Mouse (Mus musculus) limb, embryonic 15.5 days (tissue): ENCODE results near the gene Gm20388. TPM values are rescaled to one million over a fixed set of nuclear protein-coding genes. Genes with fewer than 3 reads are reported as not detected.

Experiments used
- ATAC-seq: fragments of 200-750 bp; cut with Nextera tagmentation; 2 replicates; pipeline ENCODE4 v1.8.0; 2017; ENCODE audit warnings: low read depth, moderate TSS enrichment; ENCODE audit not compliant: insufficient number of reproducible peaks, low FRiP score, low TSS enrichment
- H3K27ac ChIP-seq: fragments of 300-500 bp; sonication (generic); 2 replicates; pipeline ENCODE4 v1.5.1; 2015; ENCODE audit warnings: moderate library complexity, mild to moderate bottlenecking, inconsistent platforms
- H3K27me3 ChIP-seq: fragments of 300-500 bp; sonication (generic); 2 replicates; pipeline ENCODE4 v1.6.1; 2015; ENCODE audit warnings: inconsistent platforms
- H3K36me3 ChIP-seq: fragments of 300-500 bp; sonication (generic); 2 replicates; pipeline ENCODE4 v1.6.1; 2015; ENCODE audit warnings: inconsistent platforms
- H3K4me1 ChIP-seq: fragments of 300-500 bp; sonication (generic); 2 replicates; pipeline ENCODE4 v1.6.1; 2015; ENCODE audit warnings: inconsistent platforms
- H3K4me2 ChIP-seq: fragments of 300-500 bp; sonication (generic); 2 replicates; pipeline ENCODE4 v1.6.1; 2015; ENCODE audit warnings: mild to moderate bottlenecking, inconsistent platforms
- H3K4me3 ChIP-seq: fragments of 300-500 bp; sonication (generic); 2 replicates; pipeline ENCODE4 v1.5.1; 2015; ENCODE audit warnings: mild to moderate bottlenecking, inconsistent platforms
- H3K9ac ChIP-seq: fragments of 300-500 bp; sonication (generic); 2 replicates; pipeline ENCODE4 v1.6.1; 2015; ENCODE audit warnings: inconsistent platforms
- H3K9me3 ChIP-seq: fragments of 300-500 bp; sonication (generic); 2 replicates; pipeline ENCODE4 v1.6.1; 2016; ENCODE audit warnings: inconsistent platforms
- WGBS: fragments of 180-500 bp; shearing (Covaris S2); methylation state at CpG from one replicate; pipeline ENCODE4 v1.1.7; 2015; 5-methylcytosine and 5-hydroxymethylcytosine counted together
- polyA plus RNA-seq: library from polyadenylated mRNA; unstranded; fragments of >200 nt; fragmentation: Nextera tagmentation; extraction: Ambion mirVana; gene quantifications from 2 replicates; pipeline ENCODE4 v1.2.1, GENCODE M21; 2015

The Gm20388 gene
- polyA plus RNA-seq, 1 experiment from 2014 or later, result 4.9 TPM

DNA sequence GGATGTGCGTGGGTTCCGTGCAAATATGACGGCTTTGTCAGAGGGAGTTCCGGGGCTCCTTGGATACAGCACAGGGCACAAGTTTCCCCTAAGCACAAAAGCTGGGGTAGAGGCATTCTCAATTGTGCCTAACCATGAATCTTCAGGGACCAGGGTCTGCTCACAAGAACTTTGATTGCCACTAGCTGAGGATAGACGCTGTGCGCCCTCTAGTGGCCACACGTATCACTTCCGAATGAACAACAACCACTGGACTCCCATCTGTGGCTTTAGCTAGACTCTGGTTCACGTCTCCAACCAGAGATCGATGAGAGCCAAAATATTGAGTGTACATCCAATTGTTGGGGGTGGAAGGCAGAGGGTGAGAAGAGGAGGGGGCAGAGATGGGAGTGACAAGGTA lies 2015.0 kb downstream of the Gm20388 start:
- H3K4me1 ChIP-seq, result peaks cover 9% of the 10 kb centered on the region; the same call in 1 of the 2 replicates
- no peaks in the 10 kb centered on the region for H3K27me3 ChIP-seq
- WGBS, result 31% methylated on average over 10 of the region's 10 CpGs
- ATAC-seq, result no peak
- no peak overlapping the region for H3K4me2 ChIP-seq
- no peaks in the 10 kb centered on the region for H3K36me3 ChIP-seq
- no peaks in the 10 kb centered on the region for H3K9me3 ChIP-seq
- no peak overlapping the region for H3K4me3 ChIP-seq
- no peak overlapping the region for H3K9ac ChIP-seq
- no peak overlapping the region for H3K27ac ChIP-seq

DNA sequence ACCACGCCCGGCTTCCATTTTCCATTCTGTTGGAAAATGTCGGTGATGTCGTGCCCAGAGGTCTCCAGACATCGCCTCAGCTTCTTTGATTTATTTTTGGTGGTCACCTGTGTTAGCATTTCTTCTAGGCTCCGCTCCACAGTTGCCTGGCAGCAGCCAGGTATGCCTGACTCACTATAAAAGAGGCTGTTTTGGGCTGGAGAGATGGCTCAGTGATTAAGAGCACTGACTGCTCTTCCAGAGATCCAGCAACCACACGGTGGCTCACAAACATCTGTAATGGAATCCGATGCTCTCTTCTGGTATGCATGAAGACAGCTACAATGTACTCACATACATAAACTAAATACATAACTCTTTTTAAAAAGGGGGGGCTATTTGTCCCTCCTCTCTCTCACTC lies 2015.6 kb downstream of the Gm20388 start:
- 57% methylated on average over 8 of the region's 8 CpGs for WGBS

DNA sequence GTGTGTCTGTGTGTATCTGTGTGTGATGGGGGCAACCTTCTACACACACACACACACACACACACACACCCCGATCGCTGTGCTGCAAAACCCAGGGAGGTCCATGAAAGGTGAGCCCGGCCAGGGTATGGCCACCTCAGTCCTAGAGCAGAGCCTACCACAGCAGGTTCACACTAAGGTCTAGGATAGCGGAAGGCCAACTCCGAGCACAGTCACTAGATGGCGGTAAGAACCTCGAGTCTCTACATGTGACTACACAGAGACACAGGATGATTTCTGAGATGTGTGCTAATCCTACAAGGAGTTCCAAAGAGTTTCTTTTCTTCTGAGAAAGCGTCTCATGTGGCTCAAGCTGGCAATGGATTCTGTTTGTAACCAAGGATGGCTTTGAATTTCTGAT lies 2016.7 kb downstream of the Gm20388 start:
- Histone ChIP-seq H3K36me3 (no peaks in the 10 kb centered on the region), H3K27ac (no peak overlapping the region), H3K4me2 (no peak overlapping the region), H3K4me3 (no peak overlapping the region), H3K4me1 (peaks cover under 1% of the 10 kb centered on the region; the same call in 1 of the 2 replicates), H3K9me3 (no peaks in the 10 kb centered on the region), H3K27me3 (no peaks in the 10 kb centered on the region), H3K9ac (no peak overlapping the region)
- ATAC-seq, result no peak
- 43% methylated on average over 8 of the region's 8 CpGs for WGBS

More for the DNA sequence above, 2015.6 kb downstream of the Gm20388 start:
- H3K9ac ChIP-seq, result no peak overlapping the region
- no peaks in the 10 kb centered on the region for H3K36me3 ChIP-seq
- H3K4me2 ChIP-seq, result no peak overlapping the region
- no peak for ATAC-seq
- no peaks in the 10 kb centered on the region for H3K9me3 ChIP-seq
- peaks cover 9% of the 10 kb centered on the region; the same call in 1 of the 2 replicates for H3K4me1 ChIP-seq
- no peak overlapping the region for H3K4me3 ChIP-seq
- H3K27me3 ChIP-seq, result no peaks in the 10 kb centered on the region
- H3K27ac ChIP-seq, result no peak overlapping the region

- Histone ChIP-seq H3K36me3 (no peaks in the 10 kb centered on the region), H3K4me3 (no peak overlapping the region), H3K9me3 (no peaks in the 10 kb centered on the region), H3K27me3 (no peaks in the 10 kb centered on the region), H3K27ac (no peak overlapping the region), H3K9ac (no peak overlapping the region), H3K4me2 (no peak overlapping the region), H3K4me1 (peaks cover 4% of the 10 kb centered on the region; the same call in 1 of the 2 replicates)
- ATAC-seq, result no peak
- WGBS, result 79% methylated on average over 4 of the region's 4 CpGs
Measured at GRCm38 (mm10) chr8:121930047-121930446, 2019.4 kb downstream of the Gm20388 start.

GRCm38 (mm10) chr8:121931571-121931970 lies 2020.9 kb downstream of the Gm20388 start:
- Histone ChIP-seq H3K9me3 (no peaks in the 10 kb centered on the region), H3K27me3 (no peaks in the 10 kb centered on the region), H3K36me3 (no peaks in the 10 kb centered on the region), H3K4me2 (no peak overlapping the region), H3K4me1 (peaks cover 11% of the 10 kb centered on the region; the same call in 1 of the 2 replicates), H3K4me3 (no peak overlapping the region), H3K27ac (no peak overlapping the region), H3K9ac (no peak overlapping the region)
- ATAC-seq, result no peak
- WGBS, result 79% methylated on average over 7 of the region's 7 CpGs

DNA sequence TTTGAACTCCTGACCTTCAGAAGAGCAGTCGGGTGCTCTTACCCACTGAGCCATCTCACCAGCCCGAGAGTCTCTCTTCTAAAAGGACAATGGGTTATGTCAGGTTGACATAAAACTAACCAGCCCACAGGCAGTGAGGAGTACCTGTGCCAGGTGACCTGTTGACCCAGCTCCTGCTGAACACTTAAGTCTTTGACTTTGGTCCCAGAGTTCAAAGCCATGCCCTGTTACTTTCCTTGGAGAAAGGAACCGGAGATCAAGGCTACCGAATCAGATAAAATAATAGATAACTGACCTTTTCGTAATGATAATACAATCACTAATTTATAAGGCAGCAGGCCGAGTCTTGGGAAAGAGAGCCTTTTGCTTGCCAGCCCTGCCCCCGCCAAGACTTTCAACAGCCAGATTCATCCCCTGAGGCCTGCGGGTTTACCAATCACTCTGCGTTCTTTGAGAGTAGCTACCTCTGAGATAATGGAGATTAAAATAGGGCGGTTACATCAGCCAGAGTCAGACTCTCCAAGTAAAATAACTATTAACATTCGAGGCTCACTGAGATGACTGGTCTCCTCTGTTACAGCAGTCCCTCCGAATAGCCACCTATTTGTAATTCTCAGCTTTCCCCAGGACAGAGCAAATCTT lies 2021.5 kb downstream of the Gm20388 start:
- no peak overlapping the region for H3K4me2 ChIP-seq
- H3K9me3 ChIP-seq, result no peaks in the 10 kb centered on the region
- H3K36me3 ChIP-seq, result no peaks in the 10 kb centered on the region
- H3K27me3 ChIP-seq, result no peaks in the 10 kb centered on the region
- 72% methylated on average over 12 of the region's 12 CpGs for WGBS
- no peak for ATAC-seq
- H3K27ac ChIP-seq, result no peak overlapping the region
- H3K4me1 ChIP-seq, result peaks cover 11% of the 10 kb centered on the region; the same call in 1 of the 2 replicates
- no peak overlapping the region for H3K9ac ChIP-seq
- H3K4me3 ChIP-seq, result no peak overlapping the region

DNA sequence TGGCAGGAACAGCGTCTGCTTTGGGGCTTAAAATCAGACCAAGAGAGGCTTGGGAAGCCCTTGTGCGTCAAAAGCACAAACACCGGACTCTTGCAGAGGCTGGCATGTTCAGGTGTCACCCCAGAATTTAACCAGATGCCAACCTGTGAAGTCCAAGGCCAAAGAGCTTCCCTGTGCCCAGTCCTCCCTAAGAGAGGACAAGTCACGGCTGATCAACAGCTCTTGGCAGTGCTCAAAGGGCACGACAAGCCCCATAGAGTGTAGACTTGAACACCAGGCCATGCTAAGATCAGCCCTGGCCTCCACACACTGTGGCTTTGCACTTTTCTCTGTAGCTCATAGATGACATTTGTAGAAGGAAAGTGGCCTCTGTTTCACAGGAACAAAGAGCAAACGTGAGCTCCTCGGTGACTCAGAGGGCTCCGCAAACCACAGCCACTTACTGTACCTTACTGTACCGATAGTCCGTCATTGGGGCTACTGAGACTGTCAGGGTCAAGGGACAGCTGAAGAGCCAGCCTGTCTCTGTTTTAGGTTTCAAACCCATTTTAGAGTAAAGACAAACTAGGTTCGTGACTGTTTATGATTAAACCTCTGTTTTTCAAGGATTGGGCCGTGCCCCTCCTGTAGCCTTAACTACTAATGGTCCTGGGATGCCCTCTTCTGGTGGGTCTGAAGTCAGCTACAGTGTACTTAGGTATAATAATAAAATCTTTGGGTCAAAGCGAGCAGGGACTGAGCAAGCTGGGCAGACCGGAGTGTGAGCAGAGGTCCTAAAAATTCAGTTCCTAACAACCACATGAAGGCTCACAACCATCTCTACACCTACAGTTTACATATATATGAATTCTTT lies 2022.3 kb downstream of the Gm20388 start:
- H3K4me3 ChIP-seq, result no peak overlapping the region
- H3K27ac ChIP-seq, result no peak overlapping the region
- no peak overlapping the region for H3K9ac ChIP-seq
- no peaks in the 10 kb centered on the region for H3K27me3 ChIP-seq
- 82% methylated on average over 14 of the region's 14 CpGs for WGBS
- H3K36me3 ChIP-seq, result no peaks in the 10 kb centered on the region
- no peak for ATAC-seq
- no peaks in the 10 kb centered on the region for H3K9me3 ChIP-seq
- H3K4me2 ChIP-seq, result no peak overlapping the region
- H3K4me1 ChIP-seq, result peaks cover 11% of the 10 kb centered on the region; the same call in 1 of the 2 replicates

GRCm38 (mm10) chr8:121934506-121934905 lies 2023.9 kb downstream of the Gm20388 start:
- no peak for ATAC-seq
- no peaks in the 10 kb centered on the region for H3K27me3 ChIP-seq
- peaks cover 11% of the 10 kb centered on the region; the same call in 1 of the 2 replicates for H3K4me1 ChIP-seq
- no peak overlapping the region for H3K4me2 ChIP-seq
- H3K9ac ChIP-seq, result no peak overlapping the region
- H3K36me3 ChIP-seq, result no peaks in the 10 kb centered on the region
- H3K4me3 ChIP-seq, result no peak overlapping the region
- H3K9me3 ChIP-seq, result no peaks in the 10 kb centered on the region
- WGBS, result 34% methylated on average over 4 of the region's 4 CpGs
- no peak overlapping the region for H3K27ac ChIP-seq

DNA sequence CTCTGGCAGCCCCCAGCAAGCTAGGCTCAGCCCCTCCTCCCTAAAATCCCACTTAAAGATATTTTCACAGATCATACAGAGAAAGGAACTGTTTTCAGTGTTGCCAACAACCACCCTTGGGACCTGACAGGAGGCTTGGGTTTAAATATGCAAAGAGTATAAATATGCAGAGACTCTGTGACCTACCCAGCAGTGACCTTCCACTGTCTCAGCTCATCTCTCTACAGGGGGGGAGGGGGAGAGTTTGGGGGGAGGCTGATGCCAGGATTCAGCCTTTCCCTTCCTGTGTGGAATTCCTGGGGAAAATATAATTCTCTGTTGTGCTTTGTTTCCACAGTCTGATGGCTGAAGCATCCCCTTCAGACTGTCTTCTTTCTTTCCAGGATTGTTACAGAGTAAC lies 2024.3 kb downstream of the Gm20388 start:
- ATAC-seq, result no peak
- no peak overlapping the region for H3K9ac ChIP-seq
- H3K4me3 ChIP-seq, result no peak overlapping the region
- peaks cover 11% of the 10 kb centered on the region; the same call in 1 of the 2 replicates for H3K4me1 ChIP-seq
- H3K27ac ChIP-seq, result peak overlapping the region; percentile 33; the same call in 1 of the 2 replicates
- no peak overlapping the region for H3K4me2 ChIP-seq
- H3K36me3 ChIP-seq, result no peaks in the 10 kb centered on the region
- H3K9me3 ChIP-seq, result no peaks in the 10 kb centered on the region
- H3K27me3 ChIP-seq, result no peaks in the 10 kb centered on the region

DNA sequence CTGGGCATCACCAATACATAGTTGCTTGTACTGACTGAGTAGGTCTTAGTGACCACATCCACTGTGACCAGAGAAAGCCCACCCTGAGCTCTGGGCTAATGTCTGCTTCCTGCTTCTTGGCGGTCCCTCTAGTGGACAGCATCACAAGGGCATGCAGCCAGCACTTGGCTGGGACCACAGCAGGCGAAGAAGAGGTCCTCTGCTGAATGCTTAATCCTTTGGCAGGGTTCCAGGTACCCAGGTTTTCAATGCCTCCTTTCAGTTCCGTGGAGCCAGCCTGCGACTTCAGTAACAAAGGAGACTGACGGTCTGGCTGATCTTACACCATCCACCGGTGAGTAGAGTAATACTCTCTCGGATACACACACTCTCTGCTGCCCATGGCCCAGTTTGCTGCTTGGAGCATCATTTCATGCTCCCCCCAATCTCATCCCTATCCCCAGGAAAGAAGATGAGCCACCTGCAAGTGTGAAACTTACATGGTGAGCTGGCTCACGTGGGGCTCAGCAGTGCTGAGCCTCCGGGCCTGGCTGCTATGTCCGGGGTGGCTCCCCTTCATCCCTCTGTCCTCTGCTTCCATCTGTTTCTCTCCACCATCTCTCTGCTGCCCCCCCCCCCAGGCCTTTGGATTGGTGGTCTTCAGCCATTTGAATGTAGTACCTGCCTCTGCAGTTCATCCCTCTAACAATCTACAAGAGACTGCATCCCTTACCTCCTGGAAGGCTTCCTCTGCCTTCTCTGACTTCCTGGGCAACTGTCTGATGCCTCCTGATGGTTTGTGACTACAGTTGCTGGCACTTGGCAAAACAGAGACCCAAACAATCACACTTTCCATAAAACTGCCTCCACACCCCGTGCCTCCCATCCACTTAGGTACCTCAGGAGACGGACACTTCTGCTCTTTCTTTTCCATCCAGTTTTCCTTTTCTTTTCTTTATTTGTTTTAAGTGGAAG lies 2025.0 kb downstream of the Gm20388 start:
- WGBS, result 47% methylated on average over 12 of the region's 12 CpGs
- no peaks in the 10 kb centered on the region for H3K9me3 ChIP-seq
- H3K4me1 ChIP-seq, result peaks cover 11% of the 10 kb centered on the region; the same call in 1 of the 2 replicates
- H3K36me3 ChIP-seq, result no peaks in the 10 kb centered on the region
- ATAC-seq, result no peak
- H3K4me3 ChIP-seq, result no peak overlapping the region
- H3K9ac ChIP-seq, result no peak overlapping the region
- no peaks in the 10 kb centered on the region for H3K27me3 ChIP-seq
- peak overlapping the region; percentile 33; the same call in 1 of the 2 replicates for H3K27ac ChIP-seq
- H3K4me2 ChIP-seq, result no peak overlapping the region

- Histone ChIP-seq H3K27ac (no peak overlapping the region), H3K27me3 (no peaks in the 10 kb centered on the region), H3K9ac (no peak overlapping the region), H3K4me3 (no peak overlapping the region), H3K9me3 (no peaks in the 10 kb centered on the region), H3K36me3 (no peaks in the 10 kb centered on the region), H3K4me2 (no peak overlapping the region), H3K4me1 (peaks cover 11% of the 10 kb centered on the region; the same call in 1 of the 2 replicates)
- no peak for ATAC-seq
- WGBS, result 58% methylated on average over 14 of the region's 14 CpGs
Measured at GRCm38 (mm10) chr8:121936391-121936790, 2025.8 kb downstream of the Gm20388 start.
